Mouse (Mus musculus) embryonic facial prominence, embryonic 10.5 days (tissue): ENCODE data around the gene Arl11. TPM values are rescaled to one million over a fixed set of nuclear protein-coding genes. Genes with fewer than 3 reads are reported as not detected.

ENCODE experiments used
- DNase-seq: peaks from one replicate; pipeline ENCODE4 v3.0.0-alpha.2; 2017; ENCODE audit warnings: low spot score
- H3K27ac ChIP-seq: fragments of 300-500 bp; sonication (generic); replicated peaks from 2 replicates; pipeline ENCODE4 v1.5.1; 2016; ENCODE audit warnings: mild to moderate bottlenecking
- H3K27me3 ChIP-seq: fragments of 300-500 bp; sonication (generic); replicated peaks from 2 replicates; pipeline ENCODE4 v1.6.1; 2016; ENCODE audit warnings: low read depth, mild to moderate bottlenecking; ENCODE audit not compliant: poor library complexity, severe bottlenecking
- H3K36me3 ChIP-seq: fragments of 300-500 bp; sonication (generic); replicated peaks from 2 replicates; pipeline ENCODE4 v1.6.1; 2016; ENCODE audit warnings: mild to moderate bottlenecking, moderate library complexity
- H3K4me1 ChIP-seq: fragments of 300-500 bp; sonication (generic); 2 replicates; pipeline ENCODE4 v1.6.1; 2016
- H3K4me3 ChIP-seq: fragments of 300-500 bp; sonication (generic); 2 replicates; pipeline ENCODE4 v1.5.1; 2016; ENCODE audit warnings: mild to moderate bottlenecking, moderate library complexity
- H3K9me3 ChIP-seq: fragments of 300-500 bp; sonication (generic); 2 replicates; pipeline ENCODE4 v1.6.1; 2016; ENCODE audit warnings: mild to moderate bottlenecking
- WGBS: fragments of 180-500 bp; shearing (Covaris S2); methylation state at CpG from one replicate; pipeline ENCODE4 v1.1.7; 2016; 5-methylcytosine and 5-hydroxymethylcytosine counted together
- polyA plus RNA-seq: library from polyadenylated mRNA; unstranded; fragments of >200 nt; fragmentation: Nextera tagmentation; extraction: Ambion mirVana; gene quantifications from 2 replicates; pipeline ENCODE4 v1.2.1, GENCODE M21; 2016

The Arl11 gene
- 0.30 and 0.36 TPM in 2 replicates for polyA plus RNA-seq

DNA sequence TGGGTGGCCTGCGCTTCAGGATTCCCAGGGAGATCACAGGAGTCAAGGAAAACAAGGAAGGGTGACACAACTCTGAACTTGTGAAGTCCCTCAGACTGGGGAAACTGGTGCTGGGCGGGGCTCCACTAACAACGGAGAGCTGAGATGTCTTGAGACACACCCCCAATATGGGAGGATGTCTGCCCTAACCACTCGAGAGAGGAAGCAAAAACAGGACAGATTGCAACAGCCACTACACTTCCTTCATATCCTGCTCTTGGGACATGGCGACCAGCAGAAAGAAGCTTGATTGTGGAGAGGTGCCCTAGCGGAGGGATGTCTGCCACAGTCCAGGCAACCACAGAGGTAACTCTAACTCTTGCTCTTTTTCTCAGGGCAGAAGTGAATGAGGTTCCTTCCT is at the start of gene Arl11:
Gene Arl11 (plus strand): TSS at position 161 of the 400 bp plus-strand sequence.
- Histone ChIP-seq H3K4me3 (no peak within 1 kb of the TSS), H3K36me3 (no peaks in the 10 kb centered on the region), H3K9me3 (no peaks in the 10 kb centered on the region), H3K4me1 (peaks cover 10% of the 10 kb centered on the region; the same call in 1 of the 2 replicates), H3K27ac (no peak within 1 kb of the TSS), H3K27me3 (no peaks in the 10 kb centered on the region)
- WGBS: 68% methylated on average over 6 of the region's 6 CpGs
- DNase-seq: no peak

DNA sequence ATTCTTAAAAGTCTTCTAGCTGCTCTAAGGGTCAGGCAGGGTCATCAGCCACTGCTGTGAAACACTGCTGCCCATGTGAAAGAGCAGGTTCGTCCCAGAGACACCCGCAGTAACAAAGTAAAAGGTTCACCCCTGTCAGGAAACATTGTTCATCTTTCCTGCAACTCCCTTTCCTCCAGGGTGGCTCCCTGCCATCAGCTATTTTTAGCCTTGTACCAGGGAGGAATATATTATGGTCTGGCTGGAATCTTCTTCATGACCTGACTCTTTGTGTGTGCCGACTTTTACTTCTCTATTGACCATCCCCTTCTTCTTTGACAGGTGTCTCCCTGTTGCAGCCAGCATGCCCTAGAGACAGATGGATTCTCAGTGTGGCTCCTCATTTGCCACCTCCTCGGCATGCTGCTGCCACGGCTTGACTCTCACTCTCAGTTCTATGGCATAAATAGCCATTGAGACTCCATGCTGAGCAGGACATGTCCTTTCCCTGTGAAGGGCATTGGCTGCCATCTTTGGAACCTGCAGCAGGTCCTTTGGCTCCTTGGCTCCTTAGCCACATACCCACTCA is 41.6 kb upstream of the Arl11 start:
- no peak for DNase-seq
- Histone ChIP-seq H3K4me1 (no peaks in the 10 kb centered on the region), H3K4me3 (no peak overlapping the region), H3K9me3 (no peaks in the 10 kb centered on the region), H3K27me3 (peaks cover 17% of the 10 kb centered on the region), H3K27ac (no peak overlapping the region), H3K36me3 (no peaks in the 10 kb centered on the region)
- 69% methylated on average over 5 of the region's 5 CpGs for WGBS

DNA sequence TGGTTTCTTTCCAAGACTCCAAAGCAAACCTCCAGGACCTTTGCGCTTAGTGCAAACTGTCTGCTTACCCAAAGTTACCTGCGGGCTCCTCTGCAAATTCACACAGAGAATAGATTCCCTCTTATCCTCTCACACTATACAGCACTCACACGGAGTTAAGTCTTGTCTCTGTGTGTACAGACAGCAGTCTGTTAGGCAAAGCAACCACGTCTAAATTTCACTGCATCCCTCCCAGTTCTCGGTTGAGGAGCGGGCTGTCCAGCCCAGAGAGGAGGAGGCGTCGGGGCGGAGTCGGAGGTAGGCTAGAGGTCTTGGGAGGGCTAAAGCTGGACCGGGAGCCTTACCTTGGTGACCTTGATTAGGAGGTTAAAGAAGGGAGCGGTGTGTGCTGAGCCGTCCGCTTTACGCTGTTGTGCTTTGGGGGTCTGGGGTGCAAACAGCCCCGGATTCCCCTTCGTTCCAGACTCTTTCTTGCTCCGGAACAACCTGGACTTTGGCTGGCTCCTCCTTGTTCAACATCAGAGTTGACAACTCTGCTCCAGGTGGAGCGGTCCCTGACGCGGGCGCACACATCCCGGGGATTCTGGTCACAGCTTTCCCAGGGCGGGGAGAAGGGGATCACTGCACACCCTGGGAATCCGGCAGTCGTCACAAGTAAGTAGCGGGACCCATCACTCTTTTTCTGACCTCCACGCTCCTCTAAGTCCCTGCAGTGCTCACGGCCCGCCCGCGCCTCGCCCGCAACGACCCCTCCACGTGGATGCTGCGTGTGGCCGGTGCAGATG is 34.9 kb upstream of the Arl11 start:
- DNase-seq: peak; percentile 26

DNA sequence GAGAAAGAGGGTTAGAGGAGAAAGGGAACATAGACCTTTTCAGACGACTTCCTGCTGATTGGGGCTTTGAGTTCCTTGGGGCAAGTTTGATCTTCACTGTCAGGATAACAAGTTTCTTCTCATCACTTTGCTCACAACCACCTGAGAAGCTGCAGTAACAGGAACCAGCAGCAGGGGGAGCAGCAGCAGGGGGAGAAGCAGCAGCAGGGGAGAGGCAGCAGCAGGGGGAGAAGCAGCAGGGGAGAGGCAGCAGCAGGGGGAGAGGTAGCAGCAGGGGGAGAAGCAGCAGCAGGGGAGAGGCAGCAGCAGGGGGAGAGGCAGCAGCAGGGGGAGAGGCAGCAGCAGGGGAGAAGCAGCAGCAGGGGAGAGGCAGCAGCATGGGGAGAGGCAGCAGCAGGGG is 32.3 kb upstream of the Arl11 start:
- DNase-seq: peak; percentile 59
- Histone ChIP-seq H3K27ac (no peak overlapping the region), H3K4me3 (no peak overlapping the region), H3K27me3 (peaks cover 53% of the 10 kb centered on the region), H3K36me3 (no peaks in the 10 kb centered on the region), H3K4me1 (peaks cover 13% of the 10 kb centered on the region), H3K9me3 (no peaks in the 10 kb centered on the region)
- WGBS: 37% methylated on average over 1 of the region's 1 CpGs

More for the DNA sequence above, 34.9 kb upstream of the Arl11 start:
- H3K4me1 ChIP-seq: peaks cover 13% of the 10 kb centered on the region
- H3K27ac ChIP-seq: no peak overlapping the region
- peaks cover 63% of the 10 kb centered on the region for H3K27me3 ChIP-seq
- H3K4me3 ChIP-seq: peak overlapping the region; percentile 37
- WGBS: 8% methylated on average over 38 of the region's 38 CpGs
- no peaks in the 10 kb centered on the region for H3K36me3 ChIP-seq
- no peaks in the 10 kb centered on the region for H3K9me3 ChIP-seq

DNA sequence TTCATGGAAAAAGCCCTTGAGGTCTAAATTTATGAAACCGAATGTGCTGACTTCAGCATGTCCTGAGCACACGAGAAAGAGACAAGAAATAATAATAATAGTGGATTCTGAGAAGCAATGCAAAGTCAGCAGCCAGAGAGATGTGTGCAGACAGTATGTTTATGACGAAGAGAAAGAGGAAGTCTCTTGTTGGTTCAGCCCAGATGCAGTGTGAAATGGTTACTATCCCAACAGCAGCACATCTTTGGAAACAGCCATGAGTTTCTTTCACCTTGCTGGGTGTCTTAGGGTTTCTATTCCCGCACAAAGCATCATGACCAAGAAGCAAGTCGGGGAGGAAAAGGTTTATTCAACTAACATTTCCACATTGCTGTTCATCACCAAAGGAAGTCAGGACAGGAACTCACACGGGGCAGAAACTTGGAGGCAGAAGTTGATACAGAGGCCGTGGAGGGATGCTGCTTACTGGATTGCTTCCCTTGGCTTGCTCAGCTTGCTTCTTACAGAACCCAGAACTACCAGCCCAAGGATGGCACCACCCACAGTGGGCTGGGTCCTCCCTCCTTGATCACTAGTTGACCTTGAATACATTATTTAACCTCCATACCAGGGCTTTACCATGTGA is 30.8 kb upstream of the Arl11 start:
- WGBS: 90% methylated on average over 7 of the region's 7 CpGs

DNA sequence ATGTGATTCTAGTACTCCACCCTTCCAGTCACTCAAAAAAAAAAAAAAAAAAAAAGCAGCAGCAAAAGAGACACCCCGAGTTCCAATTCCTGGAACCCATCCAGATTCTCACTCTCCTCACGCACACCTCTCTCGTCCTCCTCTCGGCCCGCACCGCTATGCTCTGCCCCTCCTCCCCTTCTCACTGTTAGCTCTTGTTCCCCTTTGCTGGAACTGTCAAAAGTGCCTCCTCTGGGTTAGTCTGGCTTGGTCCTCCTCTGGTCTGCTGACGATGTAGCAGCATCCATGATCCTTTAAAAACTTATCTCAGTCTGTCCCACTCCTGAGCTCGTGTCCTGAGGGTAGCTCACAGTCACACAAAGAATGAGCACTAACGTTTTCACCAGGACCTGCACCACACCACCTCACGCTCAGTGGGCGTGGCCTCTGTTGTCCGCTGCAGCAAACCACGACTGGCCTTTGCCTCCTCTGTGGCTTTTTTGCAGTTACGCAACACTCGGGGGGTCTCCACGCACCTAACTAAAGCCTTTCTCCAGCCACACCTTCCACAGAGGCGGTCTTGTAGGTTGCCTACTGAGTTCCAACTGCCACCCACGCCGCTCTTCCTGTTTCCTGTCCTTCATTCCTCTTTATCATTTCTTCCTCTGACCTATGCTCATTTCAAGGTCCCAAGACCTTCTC is 20.8 kb upstream of the Arl11 start:
- no peaks in the 10 kb centered on the region for H3K4me1 ChIP-seq
- H3K36me3 ChIP-seq: no peaks in the 10 kb centered on the region
- no peak for DNase-seq
- no peak overlapping the region for H3K27ac ChIP-seq
- H3K27me3 ChIP-seq: no peaks in the 10 kb centered on the region
- H3K9me3 ChIP-seq: no peaks in the 10 kb centered on the region
- 75% methylated on average over 19 of the region's 19 CpGs for WGBS
- no peak overlapping the region for H3K4me3 ChIP-seq

More for the DNA sequence above, 30.8 kb upstream of the Arl11 start:
- Histone ChIP-seq H3K27me3 (peaks cover 38% of the 10 kb centered on the region), H3K27ac (no peak overlapping the region), H3K4me1 (peaks cover 13% of the 10 kb centered on the region), H3K9me3 (no peaks in the 10 kb centered on the region), H3K4me3 (no peak overlapping the region), H3K36me3 (no peaks in the 10 kb centered on the region)
- DNase-seq: no peak

DNA sequence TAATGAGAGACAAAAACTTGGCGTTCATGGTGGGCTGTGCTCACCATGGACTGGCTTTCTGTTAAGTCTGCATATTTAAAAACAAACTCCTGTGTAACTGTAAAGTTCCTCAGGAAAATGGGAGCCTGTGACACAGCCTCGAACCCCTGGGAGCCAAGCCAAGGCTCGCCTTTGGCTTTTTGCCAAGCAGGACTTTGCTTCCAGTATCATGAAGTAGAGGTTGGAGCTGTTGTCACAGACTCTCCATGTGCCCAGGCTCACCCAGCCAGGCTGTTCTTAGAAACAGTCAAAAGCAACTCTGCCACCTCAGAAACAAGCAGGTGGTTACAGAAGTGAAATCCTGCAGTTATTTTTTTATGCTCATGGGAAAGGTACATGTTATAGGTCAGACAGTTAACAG is 18.9 kb upstream of the Arl11 start:
- Histone ChIP-seq H3K9me3 (no peaks in the 10 kb centered on the region), H3K27ac (no peak overlapping the region), H3K4me1 (no peaks in the 10 kb centered on the region), H3K4me3 (no peak overlapping the region), H3K27me3 (no peaks in the 10 kb centered on the region), H3K36me3 (no peaks in the 10 kb centered on the region)
- 85% methylated on average over 3 of the region's 3 CpGs for WGBS
- no peak for DNase-seq

DNA sequence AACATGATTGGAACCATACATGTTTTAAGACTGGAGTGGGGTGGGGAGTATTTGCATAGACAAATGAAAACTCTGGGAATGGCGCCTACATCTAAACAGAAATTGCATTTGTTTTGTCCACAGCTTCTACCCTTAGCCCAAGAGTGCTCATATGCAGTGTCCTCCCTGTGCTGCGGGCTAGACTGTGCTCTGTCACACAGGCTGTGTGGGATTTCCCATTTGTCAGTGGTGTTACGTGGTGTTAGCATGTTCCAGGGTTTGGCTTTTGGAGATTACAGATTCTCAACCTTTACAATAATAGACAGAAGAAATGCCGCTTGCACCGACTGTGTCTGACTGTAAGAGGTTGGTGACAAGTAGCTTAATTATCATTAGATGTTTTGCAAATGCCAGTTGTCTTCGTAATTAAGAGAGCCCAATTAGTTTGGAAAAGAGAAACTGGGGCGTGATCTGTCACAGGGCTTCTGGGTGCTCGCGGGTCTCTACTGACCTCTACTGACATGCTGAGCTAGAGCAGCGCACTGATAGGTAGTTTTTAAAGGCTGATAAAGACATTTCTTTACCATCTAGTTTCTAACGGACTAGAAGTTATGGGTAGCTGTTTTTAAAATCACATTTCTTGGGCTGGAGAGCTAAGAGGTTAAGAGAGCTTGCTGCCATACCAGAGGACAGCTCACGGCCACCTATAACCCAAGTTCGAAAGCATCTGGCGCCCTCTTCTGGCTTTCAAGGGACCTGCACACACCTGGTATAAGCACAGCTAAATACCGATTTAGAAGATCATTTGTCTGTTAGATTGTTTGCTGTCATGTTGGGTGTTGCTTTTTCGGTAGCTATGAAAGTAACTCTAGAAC is 15.4 kb upstream of the Arl11 start:
- WGBS: 52% methylated on average over 16 of the region's 16 CpGs
- DNase-seq: peak; percentile 63
- H3K27me3 ChIP-seq: no peaks in the 10 kb centered on the region
- H3K9me3 ChIP-seq: no peaks in the 10 kb centered on the region
- no peak overlapping the region for H3K27ac ChIP-seq
- H3K36me3 ChIP-seq: no peaks in the 10 kb centered on the region
- H3K4me1 ChIP-seq: no peaks in the 10 kb centered on the region
- H3K4me3 ChIP-seq: no peak overlapping the region

DNA sequence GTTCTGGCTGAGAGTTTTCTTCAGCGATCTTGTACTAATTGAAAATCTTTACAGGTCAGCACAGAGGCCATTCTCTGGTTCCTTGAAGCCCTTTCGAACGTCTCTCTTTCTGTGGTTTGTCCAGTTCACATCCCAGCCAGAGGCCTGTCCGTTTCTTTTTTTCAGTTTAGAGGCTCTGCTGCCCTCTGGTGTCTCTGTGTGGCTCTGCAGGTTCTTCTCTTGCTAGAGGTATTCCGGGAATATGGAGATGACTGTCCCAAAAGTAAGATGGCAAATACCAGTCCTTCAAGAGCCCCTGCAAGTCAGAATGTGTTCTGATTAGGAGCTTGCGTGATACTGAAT is 14.8 kb upstream of the Arl11 start:
- Histone ChIP-seq H3K4me1 (0 out of 2 replicates have a peak, but pooled peaks cover 1% of the 10 kb centered on the region), H3K27ac (no peak overlapping the region), H3K4me3 (no peak overlapping the region), H3K9me3 (no peaks in the 10 kb centered on the region), H3K27me3 (no peaks in the 10 kb centered on the region), H3K36me3 (no peaks in the 10 kb centered on the region)
- WGBS: 19% methylated on average over 6 of the region's 6 CpGs
- DNase-seq: peak; percentile 69

DNA sequence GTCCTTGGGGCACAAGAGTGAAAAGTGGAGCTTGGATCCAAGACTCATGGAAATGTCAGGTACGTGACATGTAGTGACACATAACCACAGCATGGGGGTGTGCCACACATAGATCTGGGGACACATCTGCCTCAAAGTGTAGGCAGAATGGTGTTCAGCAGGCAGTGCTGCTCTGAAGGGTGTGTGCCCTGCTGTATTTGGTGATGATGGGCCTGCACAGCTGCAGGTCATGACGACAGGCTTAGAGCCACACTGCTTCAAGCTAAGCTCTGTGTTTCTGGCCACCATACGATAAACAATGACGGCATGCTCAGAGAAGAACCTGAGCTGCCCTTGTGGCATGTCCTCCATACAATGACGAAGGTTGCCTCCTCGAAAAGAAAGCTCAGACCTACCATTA is 9.7 kb upstream of the Arl11 start:
- no peaks in the 10 kb centered on the region for H3K36me3 ChIP-seq
- no peak overlapping the region for H3K27ac ChIP-seq
- H3K9me3 ChIP-seq: no peaks in the 10 kb centered on the region
- no peak for DNase-seq
- H3K4me1 ChIP-seq: 0 out of 2 replicates have a peak, but pooled peaks cover 3% of the 10 kb centered on the region
- no peaks in the 10 kb centered on the region for H3K27me3 ChIP-seq
- 86% methylated on average over 6 of the region's 6 CpGs for WGBS
- H3K4me3 ChIP-seq: no peak overlapping the region

DNA sequence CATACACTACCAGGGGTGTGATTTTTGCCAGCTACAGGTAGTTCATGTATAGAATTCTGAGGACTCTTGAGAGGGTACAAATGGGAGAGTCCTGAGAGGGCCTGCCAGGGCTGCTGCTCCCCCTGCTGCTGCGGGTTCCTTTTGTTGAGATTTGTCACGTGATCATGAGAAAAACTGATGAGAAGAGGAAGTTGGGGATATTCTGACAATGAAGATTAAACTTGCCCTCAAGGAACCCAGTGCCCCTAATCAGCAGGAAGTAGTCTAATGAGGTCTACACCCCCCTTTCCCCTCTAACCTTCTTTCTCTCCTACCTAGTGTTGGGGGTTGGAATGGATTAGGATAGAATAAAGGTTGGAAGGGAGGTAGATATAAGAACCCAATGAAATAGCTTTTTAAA is 8.2 kb upstream of the Arl11 start:
- Histone ChIP-seq H3K4me1 (0 out of 2 replicates have a peak, but pooled peaks cover 3% of the 10 kb centered on the region), H3K36me3 (no peaks in the 10 kb centered on the region), H3K27ac (no peak overlapping the region), H3K27me3 (no peaks in the 10 kb centered on the region), H3K9me3 (no peaks in the 10 kb centered on the region), H3K4me3 (no peak overlapping the region)
- WGBS: 52% methylated on average over 2 of the region's 2 CpGs
- DNase-seq: no peak

DNA sequence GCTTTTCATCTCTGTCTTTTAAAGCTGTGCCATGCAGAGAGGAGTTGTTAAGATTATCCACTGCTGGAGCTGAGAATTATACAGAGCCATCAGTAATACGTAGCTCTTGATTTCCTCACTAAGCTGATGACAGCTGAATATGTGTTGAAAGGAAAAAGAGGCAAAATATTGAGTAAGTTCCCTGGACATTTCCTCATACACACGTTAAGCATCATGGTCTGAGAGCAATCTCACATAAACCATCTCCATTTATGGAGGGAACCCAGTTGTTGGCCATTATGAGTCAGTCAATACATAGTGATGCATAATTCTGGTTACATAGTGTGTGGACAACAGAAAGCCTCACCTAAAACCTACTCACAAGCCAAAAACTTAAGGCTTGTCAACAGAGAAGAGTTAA is 7.1 kb upstream of the Arl11 start:
- Histone ChIP-seq H3K27me3 (no peaks in the 10 kb centered on the region), H3K36me3 (no peaks in the 10 kb centered on the region), H3K4me1 (0 out of 2 replicates have a peak, but pooled peaks cover 3% of the 10 kb centered on the region), H3K9me3 (no peaks in the 10 kb centered on the region), H3K27ac (no peak overlapping the region), H3K4me3 (no peak overlapping the region)
- DNase-seq: no peak
- 84% methylated on average over 2 of the region's 2 CpGs for WGBS
